Mouse (Mus musculus): ENCODE measurements around the gene Atp2a2. TPM values are rescaled to one million over a fixed set of nuclear protein-coding genes. Genes with fewer than 3 reads are reported as not detected.

Gene Atp2a2
- 37.0 and 37.7 TPM in 2 replicates for polyA plus RNA-seq (2016; fragmentation: Nextera tagmentation; extraction: Ambion mirVana)

GRCm38 (mm10) chr5:122502077-122502941, at the start of gene Atp2a2:
Gene Atp2a2, minus strand, starts transcription at chr5:122502225.
- WGBS, result under 1% methylated on average over 92 of the region's 113 CpGs
- DNase-seq (ENCODE audit: low spot score), result peak; percentile 92
- peaks cover 47% of the 10 kb centered on the region for H3K4me1 ChIP-seq

GRCm38 (mm10) chr5:122550460-122550859, 48.4 kb upstream of the Atp2a2 start:
- Histone ChIP-seq H3K4me1 (peaks cover 4% of the 10 kb centered on the region; the same call in 1 of the 2 replicates), H3K9me3 (replicated peaks) (no peaks in the 10 kb centered on the region), H3K4me3 (no peak overlapping the region), H3K36me3 (peaks cover 33% of the 10 kb centered on the region), H3K27me3 (ENCODE audit: low read depth, poor library complexity, severe bottlenecking) (no peaks in the 10 kb centered on the region), H3K27ac (replicated peaks) (no peak overlapping the region)
- 68% methylated on average over 8 of the region's 8 CpGs for WGBS
- DNase-seq (ENCODE audit: low spot score), result no peak

More at GRCm38 (mm10) chr5:122502077-122502941, at the start of gene Atp2a2:
- peak within 1 kb of the TSS; percentile 100 for H3K27ac ChIP-seq (replicated peaks)
- H3K27me3 ChIP-seq (ENCODE audit: low read depth, poor library complexity, severe bottlenecking), result peaks cover 8% of the 10 kb centered on the region
- peaks cover 28% of the 10 kb centered on the region for H3K36me3 ChIP-seq
- peaks cover 5% of the 10 kb centered on the region; the same call in 1 of the 2 replicates for H3K9me3 ChIP-seq (replicated peaks)
- H3K4me3 ChIP-seq, result peak within 1 kb of the TSS; percentile 97

- WGBS, result 83% methylated on average over 6 of the region's 6 CpGs
Measured at GRCm38 (mm10) chr5:122548671-122549070, 46.6 kb upstream of the Atp2a2 start.

GRCm38 (mm10) chr5:122547810-122548209, 45.8 kb upstream of the Atp2a2 start:
- H3K4me3 ChIP-seq, result no peak overlapping the region
- H3K27ac ChIP-seq (replicated peaks), result no peak overlapping the region
- DNase-seq (ENCODE audit: low spot score), result no peak
- 0 out of 2 replicates have a peak, but pooled peaks cover 3% of the 10 kb centered on the region for H3K9me3 ChIP-seq (replicated peaks)
- peaks cover 4% of the 10 kb centered on the region; the same call in 1 of the 2 replicates for H3K4me1 ChIP-seq
- no peaks in the 10 kb centered on the region for H3K27me3 ChIP-seq (ENCODE audit: low read depth, poor library complexity, severe bottlenecking)
- H3K36me3 ChIP-seq, result peaks cover 34% of the 10 kb centered on the region
- WGBS, result 78% methylated on average over 6 of the region's 6 CpGs

More at GRCm38 (mm10) chr5:122548671-122549070, 46.6 kb upstream of the Atp2a2 start:
- peaks cover 4% of the 10 kb centered on the region; the same call in 1 of the 2 replicates for H3K4me1 ChIP-seq
- H3K27ac ChIP-seq (replicated peaks), result no peak overlapping the region
- 0 out of 2 replicates have a peak, but pooled peaks cover 3% of the 10 kb centered on the region for H3K9me3 ChIP-seq (replicated peaks)
- no peak for DNase-seq (ENCODE audit: low spot score)
- H3K27me3 ChIP-seq (ENCODE audit: low read depth, poor library complexity, severe bottlenecking), result no peaks in the 10 kb centered on the region
- peaks cover 29% of the 10 kb centered on the region for H3K36me3 ChIP-seq
- H3K4me3 ChIP-seq, result no peak overlapping the region

GRCm38 (mm10) chr5:122547251-122547714, 45.3 kb upstream of the Atp2a2 start:
- Histone ChIP-seq H3K27ac (replicated peaks) (no peak overlapping the region), H3K36me3 (peaks cover 33% of the 10 kb centered on the region), H3K27me3 (ENCODE audit: low read depth, poor library complexity, severe bottlenecking) (no peaks in the 10 kb centered on the region), H3K4me1 (peaks cover 4% of the 10 kb centered on the region; the same call in 1 of the 2 replicates), H3K9me3 (replicated peaks) (0 out of 2 replicates have a peak, but pooled peaks cover 3% of the 10 kb centered on the region), H3K4me3 (no peak overlapping the region)
- 69% methylated on average over 7 of the region's 7 CpGs for WGBS
- DNase-seq (ENCODE audit: low spot score), result no peak

- Histone ChIP-seq H3K36me3 (peaks cover 40% of the 10 kb centered on the region), H3K27me3 (ENCODE audit: low read depth, poor library complexity, severe bottlenecking) (no peaks in the 10 kb centered on the region), H3K9me3 (replicated peaks) (0 out of 2 replicates have a peak, but pooled peaks cover 3% of the 10 kb centered on the region), H3K27ac (replicated peaks) (no peak overlapping the region), H3K4me1 (no peaks in the 10 kb centered on the region), H3K4me3 (no peak overlapping the region)
- 89% methylated on average over 6 of the region's 6 CpGs for WGBS
- DNase-seq (ENCODE audit: low spot score), result no peak
Measured at GRCm38 (mm10) chr5:122543392-122543791, 41.4 kb upstream of the Atp2a2 start.

- no peak for DNase-seq (ENCODE audit: low spot score)
- Histone ChIP-seq H3K36me3 (peaks cover 44% of the 10 kb centered on the region), H3K4me1 (no peaks in the 10 kb centered on the region), H3K27ac (replicated peaks) (no peak overlapping the region), H3K4me3 (no peak overlapping the region), H3K27me3 (ENCODE audit: low read depth, poor library complexity, severe bottlenecking) (no peaks in the 10 kb centered on the region), H3K9me3 (replicated peaks) (0 out of 2 replicates have a peak, but pooled peaks cover 3% of the 10 kb centered on the region)
- 91% methylated on average over 8 of the region's 8 CpGs for WGBS
Measured at GRCm38 (mm10) chr5:122541871-122542270, 39.8 kb upstream of the Atp2a2 start.

- DNase-seq (ENCODE audit: low spot score), result no peak
- H3K4me3 ChIP-seq, result no peak overlapping the region
- H3K27me3 ChIP-seq (ENCODE audit: low read depth, poor library complexity, severe bottlenecking), result no peaks in the 10 kb centered on the region
- no peak overlapping the region for H3K27ac ChIP-seq (replicated peaks)
- WGBS, result 96% methylated on average over 11 of the region's 11 CpGs
- H3K9me3 ChIP-seq (replicated peaks), result no peaks in the 10 kb centered on the region
- H3K36me3 ChIP-seq, result peaks cover 32% of the 10 kb centered on the region
- no peaks in the 10 kb centered on the region for H3K4me1 ChIP-seq
Measured at GRCm38 (mm10) chr5:122538077-122538476, 36.1 kb upstream of the Atp2a2 start.

- H3K27ac ChIP-seq (replicated peaks), result no peak overlapping the region
- H3K4me3 ChIP-seq, result no peak overlapping the region
- peaks cover 27% of the 10 kb centered on the region for H3K36me3 ChIP-seq
- H3K4me1 ChIP-seq, result no peaks in the 10 kb centered on the region
- H3K9me3 ChIP-seq (replicated peaks), result no peaks in the 10 kb centered on the region
- no peak for DNase-seq (ENCODE audit: low spot score)
- H3K27me3 ChIP-seq (ENCODE audit: low read depth, poor library complexity, severe bottlenecking), result no peaks in the 10 kb centered on the region
- WGBS, result 94% methylated on average over 5 of the region's 5 CpGs
Measured at GRCm38 (mm10) chr5:122537654-122538053, 35.6 kb upstream of the Atp2a2 start.

GRCm38 (mm10) chr5:122533884-122534283, 31.9 kb upstream of the Atp2a2 start:
- Histone ChIP-seq H3K9me3 (replicated peaks) (no peaks in the 10 kb centered on the region), H3K27me3 (ENCODE audit: low read depth, poor library complexity, severe bottlenecking) (no peaks in the 10 kb centered on the region), H3K4me3 (no peak overlapping the region), H3K36me3 (peaks cover 18% of the 10 kb centered on the region), H3K27ac (replicated peaks) (no peak overlapping the region), H3K4me1 (peaks cover 8% of the 10 kb centered on the region)
- 91% methylated on average over 8 of the region's 8 CpGs for WGBS
- no peak for DNase-seq (ENCODE audit: low spot score)

GRCm38 (mm10) chr5:122529913-122530604, 28.0 kb upstream of the Atp2a2 start:
- Histone ChIP-seq H3K36me3 (0 out of 2 replicates have a peak, but pooled peaks cover 7% of the 10 kb centered on the region), H3K9me3 (replicated peaks) (no peaks in the 10 kb centered on the region), H3K4me3 (no peak overlapping the region), H3K4me1 (peaks cover 30% of the 10 kb centered on the region), H3K27me3 (ENCODE audit: low read depth, poor library complexity, severe bottlenecking) (no peaks in the 10 kb centered on the region), H3K27ac (replicated peaks) (no peak overlapping the region; the same call in 1 of the 2 replicates)
- WGBS, result 90% methylated on average over 9 of the region's 9 CpGs
- DNase-seq (ENCODE audit: low spot score), result no peak

GRCm38 (mm10) chr5:122529316-122529715, 27.3 kb upstream of the Atp2a2 start:
- 74% methylated on average over 3 of the region's 3 CpGs for WGBS
- Histone ChIP-seq H3K4me1 (peaks cover 37% of the 10 kb centered on the region), H3K27me3 (ENCODE audit: low read depth, poor library complexity, severe bottlenecking) (no peaks in the 10 kb centered on the region), H3K27ac (replicated peaks) (no peak overlapping the region; the same call in 1 of the 2 replicates), H3K36me3 (0 out of 2 replicates have a peak, but pooled peaks cover 7% of the 10 kb centered on the region), H3K4me3 (no peak overlapping the region), H3K9me3 (replicated peaks) (no peaks in the 10 kb centered on the region)
- no peak for DNase-seq (ENCODE audit: low spot score)
